Mouse (Mus musculus) ES-E14 (cell line): ENCODE data around the gene Vps13d.

Experiments
- CHD2 ChIP-seq: IDR thresholded peaks from 2 replicates; pipeline ENCODE4 v1.6.1; 2014; ENCODE audit warnings: mild to moderate bottlenecking, low read depth, low read length, inconsistent platforms
- HCFC1 ChIP-seq: IDR thresholded peaks from 2 replicates; pipeline ENCODE4 v1.6.1; 2012; ENCODE audit warnings: low read length, inconsistent platforms, borderline replicate concordance; ENCODE audit not compliant: insufficient read depth
- MAFK ChIP-seq: IDR thresholded peaks from 2 replicates; pipeline ENCODE4 v1.6.1; 2014; ENCODE audit warnings: mild to moderate bottlenecking, low read depth, low read length, inconsistent platforms; ENCODE audit not compliant: insufficient read depth
- ZC3H11A ChIP-seq: IDR thresholded peaks from 2 replicates; pipeline ENCODE4 v1.6.1; 2012; ENCODE audit warnings: low read depth, mild to moderate bottlenecking, inconsistent platforms, low read length, borderline replicate concordance
- ZNF384 ChIP-seq: IDR thresholded peaks from 2 replicates; pipeline ENCODE4 v1.6.1; 2012; ENCODE audit warnings: low read depth, low read length, inconsistent platforms

DNA sequence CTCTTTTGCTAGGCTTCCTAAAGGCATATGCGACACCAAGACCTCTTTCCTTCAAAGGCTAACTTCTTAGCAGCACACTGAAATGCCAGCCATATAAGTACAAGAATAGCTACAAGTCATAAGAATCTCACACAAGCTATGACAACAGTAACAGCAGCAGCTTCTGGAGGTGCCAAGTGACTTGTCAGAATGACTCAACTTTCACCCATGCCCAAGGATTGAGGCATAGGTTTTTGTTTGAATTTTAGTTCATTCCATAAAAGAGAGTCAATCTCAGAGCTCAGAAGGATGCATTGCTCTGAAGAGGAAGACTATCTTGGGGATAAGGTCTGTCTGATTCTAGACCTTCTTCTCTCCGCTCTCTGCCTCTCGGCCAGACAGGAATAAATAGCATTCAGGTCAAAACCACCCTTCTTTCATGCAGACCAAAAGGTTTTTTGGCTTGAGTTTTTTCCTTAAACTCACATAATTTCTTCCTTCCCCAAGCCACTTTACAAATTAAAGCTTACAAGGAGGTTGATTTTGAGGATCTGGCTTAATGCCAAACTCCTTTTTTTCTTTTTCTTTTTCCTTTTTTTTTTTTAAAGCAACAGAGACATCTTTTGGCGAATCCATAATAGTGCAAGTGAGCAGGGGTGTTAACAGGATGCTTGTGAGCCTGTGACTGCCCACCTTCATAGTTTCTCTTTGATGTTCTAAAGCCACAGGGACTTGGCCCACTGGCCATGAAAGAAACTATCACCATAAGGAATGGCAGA, 69.2 kb downstream of the Vps13d start:
- no peak for TF ChIP-seq CHD2
- no peak for TF ChIP-seq ZC3H11A
- TF ChIP-seq HCFC1, result no peak
- 0 out of 2 replicates have a peak, but pooled peaks have one; percentile 29 for TF ChIP-seq ZNF384
- no peak for TF ChIP-seq MAFK
